Mouse (Mus musculus): ENCODE data around the gene Anp32e. TPM values are rescaled to one million over a fixed set of nuclear protein-coding genes. Genes with fewer than 3 reads are reported as not detected.
"Not testable (repeated sequence)": the region's sequence is repeated elsewhere in the genome, so short reads cannot be mapped to it uniquely, and the experiment has no call there.

The Anp32e gene
- polyA plus RNA-seq, 1 experiment from 2014 or later: 37.1 TPM

DNA sequence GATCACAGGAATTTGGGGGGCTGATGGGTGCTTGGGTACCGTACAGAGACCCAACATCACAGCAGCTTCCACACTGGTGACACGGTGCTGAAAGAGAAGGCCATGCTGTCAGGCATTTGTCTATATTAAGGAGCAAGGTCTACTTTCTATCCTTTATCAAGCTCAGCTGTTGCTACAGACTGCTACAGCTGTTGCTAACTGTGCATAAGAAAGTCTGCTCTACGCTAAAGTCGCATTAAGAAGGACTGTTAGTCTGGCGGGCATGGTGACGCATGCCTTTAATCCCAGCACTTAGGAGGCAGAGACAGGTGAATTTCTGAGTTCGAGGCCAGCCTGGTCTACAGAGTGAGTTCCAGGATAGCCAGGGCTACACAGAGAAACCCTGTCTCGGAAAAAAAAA lies 33.1 kb downstream of the Anp32e start:
- not testable (repeated sequence) for H3K9me3 ChIP-seq (ENCODE audit: control insufficient read depth, low read length); H3K4me1 ChIP-seq (replicated peaks; ENCODE audit: control insufficient read depth, insufficient read depth, low read length); H3K4me2 ChIP-seq (replicated peaks); H3K27ac ChIP-seq; H3K9ac ChIP-seq; H3K4me3 ChIP-seq (replicated peaks; ENCODE audit: low read length); H3K27me3 ChIP-seq (ENCODE audit: control insufficient read depth, insufficient read depth, low read length); ATAC-seq (ENCODE audit: low FRiP score); H3K36me3 ChIP-seq (replicated peaks; ENCODE audit: control insufficient read depth, insufficient read depth); DNase-seq (ENCODE audit: low spot score)
- WGBS: 92% methylated on average over 8 of the region's 8 CpGs

DNA sequence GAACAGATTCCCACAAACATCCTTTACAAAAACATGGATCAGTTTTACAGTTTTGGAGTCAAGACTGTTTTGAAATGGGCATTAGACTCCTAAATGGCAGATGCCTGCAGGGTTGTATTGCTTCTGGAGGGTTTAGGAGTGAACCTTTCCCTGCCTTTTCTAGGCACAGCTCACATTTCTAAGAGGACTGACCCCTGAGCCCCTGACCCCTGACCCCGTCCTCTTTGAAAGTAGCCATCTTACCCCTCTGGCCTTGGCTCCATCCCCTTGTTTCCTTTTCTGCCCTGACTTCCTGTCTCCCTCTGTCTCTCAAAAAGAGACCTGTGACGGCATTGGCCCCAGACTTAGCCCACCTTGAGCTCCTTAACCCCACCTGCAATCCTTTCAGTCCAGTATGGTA lies 34.2 kb downstream of the Anp32e start:
- no peaks in the 10 kb centered on the region for H3K4me1 ChIP-seq (replicated peaks; ENCODE audit: control insufficient read depth, insufficient read depth, low read length)
- H3K9ac ChIP-seq: no peak overlapping the region
- WGBS: 44% methylated on average over 2 of the region's 2 CpGs
- ATAC-seq (ENCODE audit: low FRiP score) (no peak), DNase-seq (ENCODE audit: low spot score) (no peak)
- H3K4me3 ChIP-seq (replicated peaks; ENCODE audit: low read length): no peak overlapping the region
- no peak overlapping the region for H3K27ac ChIP-seq
- no peak overlapping the region for H3K4me2 ChIP-seq (replicated peaks)
- no peaks in the 10 kb centered on the region for H3K36me3 ChIP-seq (replicated peaks; ENCODE audit: control insufficient read depth, insufficient read depth)
- no peaks in the 10 kb centered on the region for H3K9me3 ChIP-seq (ENCODE audit: control insufficient read depth, low read length)
- H3K27me3 ChIP-seq (ENCODE audit: control insufficient read depth, insufficient read depth, low read length): no peaks in the 10 kb centered on the region

GRCm38 (mm10) chr3:95963681-95964080 lies 34.6 kb downstream of the Anp32e start:
- 54% methylated on average over 4 of the region's 4 CpGs for WGBS
- H3K27me3 ChIP-seq (ENCODE audit: control insufficient read depth, insufficient read depth, low read length): no peaks in the 10 kb centered on the region

DNA sequence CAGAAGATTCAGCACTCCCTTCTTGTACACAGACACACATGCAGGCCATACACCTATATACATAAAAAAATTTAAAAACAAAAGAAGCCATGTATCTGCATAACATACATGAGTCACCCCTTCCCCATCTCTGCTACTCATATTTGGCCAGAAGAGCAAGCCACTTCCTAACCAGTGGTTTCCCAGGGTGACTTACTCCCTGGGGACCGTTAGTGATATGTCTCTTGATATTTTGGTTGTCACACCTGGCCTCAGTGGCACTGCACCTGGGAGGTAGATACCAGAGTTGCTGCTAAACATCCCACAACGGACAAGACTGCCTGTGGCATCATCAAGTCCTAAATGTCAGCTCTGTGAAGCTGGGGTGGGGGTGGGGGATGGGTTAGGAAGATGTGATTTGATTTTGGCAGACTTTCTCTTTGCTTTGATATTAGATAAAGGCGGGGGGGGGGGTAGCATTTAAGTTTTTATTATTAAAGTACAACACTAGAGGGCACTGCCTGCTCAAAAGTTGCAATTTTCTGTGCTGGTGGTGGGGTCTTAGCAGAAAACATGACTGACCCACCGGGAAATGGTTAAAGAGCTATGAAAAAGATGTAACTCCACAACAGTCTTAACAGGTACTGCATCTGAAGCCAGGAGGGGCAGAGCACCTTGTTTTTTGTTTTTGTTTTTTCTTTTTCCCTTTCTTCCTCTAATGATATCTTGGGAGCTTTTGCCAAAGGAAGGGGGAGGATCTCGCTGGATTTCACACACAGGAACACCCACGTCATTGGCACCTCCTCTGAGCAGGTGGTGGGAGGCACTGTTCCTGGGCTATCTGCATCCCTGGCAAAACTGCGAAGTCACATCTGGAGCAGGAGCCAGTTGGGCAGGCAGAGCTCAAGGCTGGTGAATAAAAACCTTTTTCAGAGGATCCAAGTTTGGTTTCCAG lies 36.7 kb downstream of the Anp32e start:
- H3K4me2 ChIP-seq (replicated peaks): peak overlapping the region; percentile 45
- 0 out of 2 replicates have a peak overlapping the region, but pooled peaks have one; percentile 47 for H3K9ac ChIP-seq
- H3K4me1 ChIP-seq (replicated peaks; ENCODE audit: control insufficient read depth, insufficient read depth, low read length): no peaks in the 10 kb centered on the region
- ATAC-seq (ENCODE audit: low FRiP score) (0 out of 2 replicates have a peak, but pooled peaks have one; percentile 34), DNase-seq (ENCODE audit: low spot score) (peak; percentile 78)
- H3K27ac ChIP-seq: no peak overlapping the region
- WGBS: 12% methylated on average over 7 of the region's 7 CpGs
- no peaks in the 10 kb centered on the region for H3K9me3 ChIP-seq (ENCODE audit: control insufficient read depth, low read length)
- no peaks in the 10 kb centered on the region for H3K36me3 ChIP-seq (replicated peaks; ENCODE audit: control insufficient read depth, insufficient read depth)
- H3K27me3 ChIP-seq (ENCODE audit: control insufficient read depth, insufficient read depth, low read length): no peaks in the 10 kb centered on the region
- peak overlapping the region; percentile 10; the same call in 1 of the 2 replicates for H3K4me3 ChIP-seq (replicated peaks; ENCODE audit: low read length)

More at GRCm38 (mm10) chr3:95963681-95964080, 34.6 kb downstream of the Anp32e start:
- Histone ChIP-seq H3K4me2 (replicated peaks) (no peak overlapping the region), H3K9me3 (ENCODE audit: control insufficient read depth, low read length) (no peaks in the 10 kb centered on the region), H3K36me3 (replicated peaks; ENCODE audit: control insufficient read depth, insufficient read depth) (no peaks in the 10 kb centered on the region), H3K27ac (no peak overlapping the region), H3K4me3 (replicated peaks; ENCODE audit: low read length) (no peak overlapping the region), H3K4me1 (replicated peaks; ENCODE audit: control insufficient read depth, insufficient read depth, low read length) (no peaks in the 10 kb centered on the region), H3K9ac (no peak overlapping the region)
- ATAC-seq (ENCODE audit: low FRiP score): no peak
- DNase-seq (ENCODE audit: low spot score): no peak

- WGBS: 95% methylated on average over 1 of the region's 1 CpGs
- peaks cover 18% of the 10 kb centered on the region; the same call in 1 of the 2 replicates for H3K4me1 ChIP-seq (replicated peaks; ENCODE audit: control insufficient read depth, insufficient read depth, low read length)
- H3K36me3 ChIP-seq (replicated peaks; ENCODE audit: control insufficient read depth, insufficient read depth): no peaks in the 10 kb centered on the region
- DNase-seq (ENCODE audit: low spot score) (no peak), ATAC-seq (ENCODE audit: low FRiP score) (no peak)
- H3K9me3 ChIP-seq (ENCODE audit: control insufficient read depth, low read length): no peaks in the 10 kb centered on the region
- no peak overlapping the region for H3K4me2 ChIP-seq (replicated peaks)
- H3K9ac ChIP-seq: no peak overlapping the region
- no peak overlapping the region for H3K4me3 ChIP-seq (replicated peaks; ENCODE audit: low read length)
- H3K27ac ChIP-seq: no peak overlapping the region
- H3K27me3 ChIP-seq (ENCODE audit: control insufficient read depth, insufficient read depth, low read length): no peaks in the 10 kb centered on the region
Observed at GRCm38 (mm10) chr3:95969277-95969676, 40.2 kb downstream of the Anp32e start.

DNA sequence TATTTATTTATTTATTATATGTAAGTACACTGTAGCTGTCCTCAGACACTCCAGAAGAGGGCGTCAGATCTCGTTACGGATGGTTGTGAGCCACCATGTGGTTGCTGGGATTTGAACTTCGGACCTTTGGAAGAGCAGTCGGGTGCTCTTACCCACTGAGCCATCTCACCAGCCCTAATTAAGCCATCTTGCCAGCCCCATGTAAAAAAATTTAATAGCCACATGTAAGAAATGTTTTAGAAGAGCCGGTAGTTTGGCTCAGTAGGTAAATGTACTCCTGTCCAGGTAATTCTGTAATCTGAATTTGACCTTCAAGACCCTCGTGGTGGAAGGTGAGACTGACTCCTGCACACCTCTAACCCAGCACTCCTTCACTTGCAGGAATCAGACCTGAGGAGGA lies 41.6 kb downstream of the Anp32e start:
- H3K27ac ChIP-seq; H3K27me3 ChIP-seq (ENCODE audit: control insufficient read depth, insufficient read depth, low read length); DNase-seq (ENCODE audit: low spot score); H3K9me3 ChIP-seq (ENCODE audit: control insufficient read depth, low read length); H3K4me3 ChIP-seq (replicated peaks; ENCODE audit: low read length); ATAC-seq (ENCODE audit: low FRiP score); H3K36me3 ChIP-seq (replicated peaks; ENCODE audit: control insufficient read depth, insufficient read depth); H3K9ac ChIP-seq; H3K4me2 ChIP-seq (replicated peaks): not testable (repeated sequence)
- 67% methylated on average over 5 of the region's 7 CpGs for WGBS
- H3K4me1 ChIP-seq (replicated peaks; ENCODE audit: control insufficient read depth, insufficient read depth, low read length): peaks cover 18% of the 10 kb centered on the region; the same call in 1 of the 2 replicates

DNA sequence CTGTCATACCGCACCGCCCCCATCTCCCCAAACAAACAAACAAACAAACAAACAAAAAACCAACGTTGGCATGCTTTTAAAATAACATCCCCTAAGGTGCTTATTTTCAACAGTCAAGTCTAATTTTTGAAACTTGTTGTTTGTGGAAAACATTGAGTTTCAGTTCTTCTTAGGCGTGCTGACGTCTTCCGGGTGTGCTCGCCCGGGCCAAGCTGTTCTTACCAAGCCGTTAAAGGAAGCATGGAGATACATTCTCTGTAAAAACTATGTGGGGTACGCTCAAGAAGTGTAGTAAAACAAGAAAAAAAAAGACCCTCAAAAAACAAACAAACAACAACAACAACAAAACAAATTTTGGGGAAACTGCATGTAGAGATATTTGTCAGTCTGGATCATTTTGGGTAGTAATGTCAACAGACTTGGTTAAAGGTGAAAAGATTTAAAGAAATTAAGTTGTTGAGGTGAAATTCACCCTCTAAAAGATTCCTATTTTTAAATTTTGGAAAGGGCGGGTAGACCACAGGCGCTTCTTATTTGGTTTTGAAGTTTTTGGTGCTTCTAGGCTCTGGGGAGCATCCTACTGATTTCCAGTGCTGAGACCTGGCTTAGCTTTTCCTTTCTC lies 43.3 kb downstream of the Anp32e start:
- H3K36me3 ChIP-seq (replicated peaks; ENCODE audit: control insufficient read depth, insufficient read depth): no peaks in the 10 kb centered on the region
- WGBS: 73% methylated on average over 12 of the region's 12 CpGs
- peak overlapping the region; percentile 58 for H3K4me2 ChIP-seq (replicated peaks)
- DNase-seq (ENCODE audit: low spot score) (no peak), ATAC-seq (ENCODE audit: low FRiP score) (no peak)
- H3K9me3 ChIP-seq (ENCODE audit: control insufficient read depth, low read length): no peaks in the 10 kb centered on the region
- peak overlapping the region; percentile 34; the same call in 1 of the 2 replicates for H3K27ac ChIP-seq
- H3K4me3 ChIP-seq (replicated peaks; ENCODE audit: low read length): peak overlapping the region; percentile 17; the same call in 1 of the 2 replicates
- H3K4me1 ChIP-seq (replicated peaks; ENCODE audit: control insufficient read depth, insufficient read depth, low read length): peaks cover 18% of the 10 kb centered on the region; the same call in 1 of the 2 replicates
- no peaks in the 10 kb centered on the region for H3K27me3 ChIP-seq (ENCODE audit: control insufficient read depth, insufficient read depth, low read length)
- H3K9ac ChIP-seq: peak overlapping the region; percentile 32; the same call in 1 of the 2 replicates

- Histone ChIP-seq H3K9ac (peak overlapping the region; percentile 32; the same call in 1 of the 2 replicates), H3K4me3 (replicated peaks; ENCODE audit: low read length) (peak overlapping the region; percentile 17), H3K36me3 (replicated peaks; ENCODE audit: control insufficient read depth, insufficient read depth) (no peaks in the 10 kb centered on the region), H3K27ac (peak overlapping the region; percentile 57; the same call in 1 of the 2 replicates), H3K4me1 (replicated peaks; ENCODE audit: control insufficient read depth, insufficient read depth, low read length) (peaks cover 18% of the 10 kb centered on the region; the same call in 1 of the 2 replicates), H3K9me3 (ENCODE audit: control insufficient read depth, low read length) (no peaks in the 10 kb centered on the region), H3K27me3 (ENCODE audit: control insufficient read depth, insufficient read depth, low read length) (no peaks in the 10 kb centered on the region), H3K4me2 (replicated peaks) (peak overlapping the region; percentile 58)
- DNase-seq (ENCODE audit: low spot score): peak; percentile 62
- peak; percentile 93 for ATAC-seq (ENCODE audit: low FRiP score)
- 2% methylated on average over 34 of the region's 34 CpGs for WGBS
Observed at GRCm38 (mm10) chr3:95972873-95973634, 44.0 kb downstream of the Anp32e start.

Measured in hindbrain, embryonic 14.5 days (tissue).